Mouse (Mus musculus) frontal cortex, postnatal 10 days (tissue): ENCODE results near the gene Psapl1.

ENCODE experiments used
- DNase-seq, 2 experiments: peaks; one replicate each; pipeline ENCODE4 v3.0.0; 2022; ENCODE audit warnings: low spot score in 2 of 2, mixed read lengths in 1 of 2

Psapl1 gene

GRCm38 (mm10) chr5:36203916-36204315, at the start of gene Psapl1:
Gene Psapl1, plus strand, starts transcription at chr5:36204021.
- DNase-seq = no peak

- no peak for DNase-seq
These were observed 48.8 kb upstream of the Psapl1 start for GRCm38 (mm10) chr5:36154879-36155485.

- DNase-seq = no peak
These were observed 38.2 kb upstream of the Psapl1 start for GRCm38 (mm10) chr5:36165424-36166302.

- no peak for DNase-seq
These were observed 37.3 kb upstream of the Psapl1 start for GRCm38 (mm10) chr5:36166346-36167013.

GRCm38 (mm10) chr5:36168963-36169650, 34.7 kb upstream of the Psapl1 start:
- DNase-seq = peak in 1 of 2 experiments; percentile 22

- DNase-seq = no peak
These were observed 29.2 kb upstream of the Psapl1 start for GRCm38 (mm10) chr5:36174569-36175115.

- DNase-seq = no peak
These were observed 27.4 kb upstream of the Psapl1 start for GRCm38 (mm10) chr5:36176409-36176808.

GRCm38 (mm10) chr5:36176873-36177272, 26.9 kb upstream of the Psapl1 start:
- no peak for DNase-seq

- DNase-seq = no peak
These were observed 25.6 kb upstream of the Psapl1 start for GRCm38 (mm10) chr5:36178215-36178614.

GRCm38 (mm10) chr5:36178785-36179184, 25.0 kb upstream of the Psapl1 start:
- no peak for DNase-seq

GRCm38 (mm10) chr5:36179708-36180107, 24.1 kb upstream of the Psapl1 start:
- DNase-seq = no peak

- DNase-seq = no peak
These were observed 21.5 kb upstream of the Psapl1 start for GRCm38 (mm10) chr5:36182326-36182725.

- DNase-seq = no peak
These were observed 17.3 kb upstream of the Psapl1 start for GRCm38 (mm10) chr5:36186294-36187053.

GRCm38 (mm10) chr5:36188310-36188709, 15.5 kb upstream of the Psapl1 start:
- DNase-seq = no peak

GRCm38 (mm10) chr5:36191285-36191684, 12.5 kb upstream of the Psapl1 start:
- DNase-seq = no peak

GRCm38 (mm10) chr5:36191876-36192275, 11.9 kb upstream of the Psapl1 start:
- no peak for DNase-seq

- DNase-seq = no peak
These were observed 11.1 kb upstream of the Psapl1 start for GRCm38 (mm10) chr5:36192677-36193076.

- no peak for DNase-seq
These were observed 9.2 kb upstream of the Psapl1 start for GRCm38 (mm10) chr5:36194631-36195030.

- DNase-seq = no peak
These were observed 8.4 kb upstream of the Psapl1 start for GRCm38 (mm10) chr5:36195436-36195835.

GRCm38 (mm10) chr5:36199519-36199918, 4.3 kb upstream of the Psapl1 start:
- no peak for DNase-seq

- no peak for DNase-seq
These were observed 1.0 kb upstream of the Psapl1 start for GRCm38 (mm10) chr5:36202781-36203180.
